Comparison of ENCODE assay signal across 11 mouse cellular contexts in genomic region chr1:43562002-43562666, GRCm38 (mm10).
DNase-seq lines count a peak whose midpoint lies in the region; TF ChIP-seq lines count a peak whose summit lies in the region.
"Had no signal": no experiment of that assay in that cellular context is flagged by ENCODE, and none has a peak within 500 bp of the region (broad histone marks: within the 10 kb centered on the region; RNA-seq: fewer than 3 reads in every experiment).

No protein-coding gene starts in this region.

- intact Hi-C loops in left cerebral cortex, postnatal 4 days (cut with DNase I): no loop called here
- intact Hi-C loops in left cerebral cortex, adult 2 months (cut with DNase I): no loop called here

- no peak overlapping the region for H3K4me3 ChIP-seq in left cerebral cortex, adult 2 months
- H3K4me3 ChIP-seq: embryonic facial prominence, embryonic 10.5 days had no signal

- DNase-seq in left cerebral cortex, postnatal 4 days: peak; percentile 62
- no peak for DNase-seq in left cerebral cortex, adult 2 months (ENCODE audit: extremely low spot score in 1 of 2, low spot score in 2 of 2)
- DNase-seq in brain, adult 2 months (ENCODE audit: low read depth, low spot score): peak; percentile 94
- peak; percentile 83 to 90 for DNase-seq in cerebellum, postnatal 14 days
- DNase-seq in thymus, adult 18-20 months: peak; percentile 28 to 49
- DNase-seq in adrenal gland, postnatal 36 days: no peak
- no peak for DNase-seq in heart, adult 18-20 months
- DNase-seq in layer of hippocampus, adult 11-12 months (ENCODE audit: low spot score): no peak
- DNase-seq: liver, postnatal 0 days had no signal

- TF ChIP-seq CTCF in left cerebral cortex, adult 2 months (IDR thresholded peaks at IDR 0.05): no peak

- no peak overlapping the region for H3K27ac ChIP-seq in left cerebral cortex, adult 2 months
- H3K27ac ChIP-seq: embryonic facial prominence, embryonic 10.5 days; kidney, postnatal 0 days had no signal

Comparison
In these comparisons a context has a peak if more than half of its experiments do, and no peak if none do; other contexts are left out.
1. DNase-seq: peak in left cerebral cortex, postnatal 4 days (single experiment), brain, adult 2 months (single experiment), cerebellum, postnatal 14 days (2 of 2) and thymus, adult 18-20 months (2 of 2); none in left cerebral cortex, adult 2 months (0 of 2), adrenal gland, postnatal 36 days (0 of 2), heart, adult 18-20 months (0 of 2) and layer of hippocampus, adult 11-12 months (single experiment).